Mouse (Mus musculus): Measurements from ENCODE around the gene Rwdd1.

DNA sequence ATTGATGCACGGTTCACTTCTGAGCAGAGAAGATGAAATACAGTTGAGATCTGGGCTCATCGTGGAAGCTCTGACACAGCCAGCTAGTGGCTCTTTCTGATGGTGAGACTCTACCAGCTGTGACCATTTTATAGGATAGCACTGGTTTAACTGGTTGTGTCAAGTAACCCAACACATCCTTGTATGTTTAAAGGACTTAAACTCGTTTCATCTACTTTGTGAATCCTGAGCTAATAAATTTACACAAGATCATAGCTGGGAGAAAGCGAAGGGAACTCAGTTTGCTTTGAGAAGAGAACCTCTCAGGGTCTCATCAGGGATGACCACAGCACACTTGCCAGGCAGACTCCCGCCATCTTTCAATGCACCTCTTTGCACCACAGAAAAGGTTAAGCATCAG is 24.8 kb upstream of the Rwdd1 start, which contains the start of gene Calhm4:
- no peak for TF ChIP-seq CTCF (IDR thresholded peaks at IDR 0.05; ENCODE audit: low read depth)
- no peak for TF ChIP-seq EP300 (IDR thresholded peaks at IDR 0.05; ENCODE audit: low read depth)

Measured in liver, embryonic 14.5 days (tissue).